Mouse (Mus musculus) bone marrow, adult 2 months (tissue): Measurements from ENCODE around the gene Spa17.

Source experiments
- CTCF ChIP-seq: fragments of 200-500 bp; IDR thresholded peaks from 2 replicates; pipeline ENCODE4 v1.5.1; 2011; ENCODE audit warnings: low read length, control low read depth; ENCODE audit not compliant: control insufficient read depth, insufficient read depth
- POLR2A ChIP-seq: fragments of 200-500 bp; IDR thresholded peaks from 2 replicates; pipeline ENCODE4 v1.6.1; 2011; ENCODE audit warnings: low read depth, mild to moderate bottlenecking, control low read depth, low read length, borderline replicate concordance; ENCODE audit not compliant: control insufficient read depth

DNA sequence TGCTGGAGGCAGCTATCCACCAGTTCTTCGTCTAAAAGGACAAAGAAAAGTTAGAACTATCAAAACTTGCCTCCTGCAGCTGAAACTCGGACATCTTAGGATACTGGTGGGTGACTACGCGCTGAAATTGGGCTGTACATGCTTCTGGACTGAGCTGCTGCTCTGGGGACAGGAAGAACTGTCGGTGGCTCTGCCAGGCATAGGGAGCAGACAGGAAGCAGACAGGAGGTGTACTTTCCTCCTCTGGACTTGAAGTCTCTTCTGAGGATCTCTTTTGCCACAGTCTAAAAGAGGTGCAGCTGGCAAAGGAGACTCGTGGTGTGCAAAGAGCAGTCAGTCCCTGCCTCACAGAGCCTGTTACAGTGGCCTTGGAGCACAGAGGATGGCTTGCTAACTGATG is 20.9 kb downstream of the Spa17 start:
- TF ChIP-seq CTCF (no peak), POLR2A (no peak)
